Mouse (Mus musculus): ENCODE measurements around the gene Atp10a. TPM values are rescaled to one million over a fixed set of nuclear protein-coding genes. Genes with fewer than 3 reads are reported as not detected.

Gene Atp10a
- polyA plus RNA-seq, 1 experiment from 2014 or later: 2.7 TPM

- H3K27ac ChIP-seq (ENCODE audit: low read depth, low read length): no peak overlapping the region
- 77% methylated on average over 1 of the region's 1 CpGs for WGBS
Observed at GRCm38 (mm10) chr7:58695661-58696060, 39.7 kb downstream of the Atp10a start.

GRCm38 (mm10) chr7:58697092-58697491 is 41.1 kb downstream of the Atp10a start:
- no peak overlapping the region for H3K4me3 ChIP-seq (ENCODE audit: low read depth, low read length)
- no peak overlapping the region for H3K27ac ChIP-seq (ENCODE audit: low read depth, low read length)
- no peak for ATAC-seq (replicated peaks; ENCODE audit: low FRiP score)
- no peaks in the 10 kb centered on the region for H3K36me3 ChIP-seq (ENCODE audit: control insufficient read depth, insufficient read depth, low read length)
- WGBS: 48% methylated on average over 2 of the region's 2 CpGs
- no peak overlapping the region for H3K4me2 ChIP-seq (ENCODE audit: low read depth, low read length, severe bottlenecking)
- H3K9me3 ChIP-seq (ENCODE audit: control insufficient read depth, low read length): no peaks in the 10 kb centered on the region
- no peak for DNase-seq (ENCODE audit: low spot score)
- H3K4me1 ChIP-seq (replicated peaks; ENCODE audit: control insufficient read depth, insufficient read depth, low read length): no peaks in the 10 kb centered on the region
- H3K27me3 ChIP-seq (ENCODE audit: control insufficient read depth, insufficient read depth, low read length): no peaks in the 10 kb centered on the region
- H3K9ac ChIP-seq (ENCODE audit: low read length): no peak overlapping the region

More at GRCm38 (mm10) chr7:58695661-58696060, 39.7 kb downstream of the Atp10a start:
- DNase-seq (ENCODE audit: low spot score) (no peak), ATAC-seq (replicated peaks; ENCODE audit: low FRiP score) (no peak)
- Histone ChIP-seq H3K9me3 (ENCODE audit: control insufficient read depth, low read length) (no peaks in the 10 kb centered on the region), H3K4me3 (ENCODE audit: low read depth, low read length) (no peak overlapping the region), H3K27me3 (ENCODE audit: control insufficient read depth, insufficient read depth, low read length) (no peaks in the 10 kb centered on the region), H3K4me2 (ENCODE audit: low read depth, low read length, severe bottlenecking) (no peak overlapping the region), H3K9ac (ENCODE audit: low read length) (no peak overlapping the region), H3K36me3 (ENCODE audit: control insufficient read depth, insufficient read depth, low read length) (no peaks in the 10 kb centered on the region), H3K4me1 (replicated peaks; ENCODE audit: control insufficient read depth, insufficient read depth, low read length) (no peaks in the 10 kb centered on the region)

- Histone ChIP-seq H3K36me3 (ENCODE audit: control insufficient read depth, insufficient read depth, low read length) (no peaks in the 10 kb centered on the region), H3K4me1 (replicated peaks; ENCODE audit: control insufficient read depth, insufficient read depth, low read length) (no peaks in the 10 kb centered on the region), H3K27ac (ENCODE audit: low read depth, low read length) (no peak overlapping the region), H3K9me3 (ENCODE audit: control insufficient read depth, low read length) (no peaks in the 10 kb centered on the region), H3K9ac (ENCODE audit: low read length) (no peak overlapping the region), H3K27me3 (ENCODE audit: control insufficient read depth, insufficient read depth, low read length) (no peaks in the 10 kb centered on the region), H3K4me3 (ENCODE audit: low read depth, low read length) (no peak overlapping the region), H3K4me2 (ENCODE audit: low read depth, low read length, severe bottlenecking) (no peak overlapping the region)
- no peak for ATAC-seq (replicated peaks; ENCODE audit: low FRiP score)
- DNase-seq (ENCODE audit: low spot score): no peak
- WGBS: 87% methylated on average over 7 of the region's 7 CpGs
Observed at GRCm38 (mm10) chr7:58698738-58699442, 42.9 kb downstream of the Atp10a start.

- Histone ChIP-seq H3K9ac (ENCODE audit: low read length) (no peak overlapping the region), H3K4me2 (ENCODE audit: low read depth, low read length, severe bottlenecking) (no peak overlapping the region), H3K9me3 (ENCODE audit: control insufficient read depth, low read length) (no peaks in the 10 kb centered on the region), H3K4me1 (replicated peaks; ENCODE audit: control insufficient read depth, insufficient read depth, low read length) (no peaks in the 10 kb centered on the region), H3K27me3 (ENCODE audit: control insufficient read depth, insufficient read depth, low read length) (no peaks in the 10 kb centered on the region), H3K27ac (ENCODE audit: low read depth, low read length) (no peak overlapping the region), H3K4me3 (ENCODE audit: low read depth, low read length) (no peak overlapping the region), H3K36me3 (ENCODE audit: control insufficient read depth, insufficient read depth, low read length) (no peaks in the 10 kb centered on the region)
- DNase-seq (ENCODE audit: low spot score) (no peak), ATAC-seq (replicated peaks; ENCODE audit: low FRiP score) (no peak)
- WGBS: 96% methylated on average over 4 of the region's 4 CpGs
Observed at GRCm38 (mm10) chr7:58701311-58701710, 45.3 kb downstream of the Atp10a start.

- no peak for DNase-seq (ENCODE audit: low spot score)
- ATAC-seq (replicated peaks; ENCODE audit: low FRiP score): no peak
- Histone ChIP-seq H3K36me3 (ENCODE audit: control insufficient read depth, insufficient read depth, low read length) (no peaks in the 10 kb centered on the region), H3K4me1 (replicated peaks; ENCODE audit: control insufficient read depth, insufficient read depth, low read length) (no peaks in the 10 kb centered on the region), H3K9ac (ENCODE audit: low read length) (no peak overlapping the region), H3K4me2 (ENCODE audit: low read depth, low read length, severe bottlenecking) (no peak overlapping the region), H3K4me3 (ENCODE audit: low read depth, low read length) (no peak overlapping the region), H3K27ac (ENCODE audit: low read depth, low read length) (no peak overlapping the region), H3K9me3 (ENCODE audit: control insufficient read depth, low read length) (no peaks in the 10 kb centered on the region), H3K27me3 (ENCODE audit: control insufficient read depth, insufficient read depth, low read length) (no peaks in the 10 kb centered on the region)
- WGBS: 97% methylated on average over 3 of the region's 3 CpGs
Observed at GRCm38 (mm10) chr7:58705158-58705557, 49.2 kb downstream of the Atp10a start.

- ATAC-seq (replicated peaks; ENCODE audit: low FRiP score) (no peak), DNase-seq (ENCODE audit: low spot score) (no peak)
- Histone ChIP-seq H3K4me3 (ENCODE audit: low read depth, low read length) (no peak overlapping the region), H3K27me3 (ENCODE audit: control insufficient read depth, insufficient read depth, low read length) (no peaks in the 10 kb centered on the region), H3K4me1 (replicated peaks; ENCODE audit: control insufficient read depth, insufficient read depth, low read length) (no peaks in the 10 kb centered on the region), H3K27ac (ENCODE audit: low read depth, low read length) (no peak overlapping the region), H3K9ac (ENCODE audit: low read length) (no peak overlapping the region), H3K36me3 (ENCODE audit: control insufficient read depth, insufficient read depth, low read length) (no peaks in the 10 kb centered on the region), H3K4me2 (ENCODE audit: low read depth, low read length, severe bottlenecking) (no peak overlapping the region), H3K9me3 (ENCODE audit: control insufficient read depth, low read length) (no peaks in the 10 kb centered on the region)
- 88% methylated on average over 3 of the region's 3 CpGs for WGBS
Observed at GRCm38 (mm10) chr7:58709306-58709705, 53.3 kb downstream of the Atp10a start.

- H3K27me3 ChIP-seq (ENCODE audit: control insufficient read depth, insufficient read depth, low read length): no peaks in the 10 kb centered on the region
- no peaks in the 10 kb centered on the region for H3K36me3 ChIP-seq (ENCODE audit: control insufficient read depth, insufficient read depth, low read length)
- no peaks in the 10 kb centered on the region for H3K9me3 ChIP-seq (ENCODE audit: control insufficient read depth, low read length)
- H3K27ac ChIP-seq (ENCODE audit: low read depth, low read length): no peak overlapping the region
- H3K4me3 ChIP-seq (ENCODE audit: low read depth, low read length): no peak overlapping the region
- DNase-seq (ENCODE audit: low spot score) (no peak), ATAC-seq (replicated peaks; ENCODE audit: low FRiP score) (no peak)
- H3K9ac ChIP-seq (ENCODE audit: low read length): no peak overlapping the region
- H3K4me2 ChIP-seq (ENCODE audit: low read depth, low read length, severe bottlenecking): no peak overlapping the region
- whole genome bisulfite sequencing: 80% methylated on average over 1 of the region's 1 CpGs
- H3K4me1 ChIP-seq (replicated peaks; ENCODE audit: control insufficient read depth, insufficient read depth, low read length): no peaks in the 10 kb centered on the region
Observed at GRCm38 (mm10) chr7:58710312-58710711, 54.3 kb downstream of the Atp10a start.

- DNase-seq (ENCODE audit: low spot score): no peak
- Histone ChIP-seq H3K27me3 (ENCODE audit: control insufficient read depth, insufficient read depth, low read length) (no peaks in the 10 kb centered on the region), H3K9me3 (ENCODE audit: control insufficient read depth, low read length) (no peaks in the 10 kb centered on the region), H3K36me3 (ENCODE audit: control insufficient read depth, insufficient read depth, low read length) (no peaks in the 10 kb centered on the region), H3K9ac (ENCODE audit: low read length) (no peak overlapping the region), H3K27ac (ENCODE audit: low read depth, low read length) (no peak overlapping the region), H3K4me2 (ENCODE audit: low read depth, low read length, severe bottlenecking) (no peak overlapping the region), H3K4me3 (ENCODE audit: low read depth, low read length) (no peak overlapping the region), H3K4me1 (replicated peaks; ENCODE audit: control insufficient read depth, insufficient read depth, low read length) (no peaks in the 10 kb centered on the region)
- WGBS: 94% methylated on average over 7 of the region's 7 CpGs
- no peak for ATAC-seq (replicated peaks; ENCODE audit: low FRiP score)
Observed at GRCm38 (mm10) chr7:58711811-58712210, 55.8 kb downstream of the Atp10a start.

GRCm38 (mm10) chr7:58715576-58716144 is 59.7 kb downstream of the Atp10a start:
- no peak overlapping the region for H3K27ac ChIP-seq (ENCODE audit: low read depth, low read length)
- DNase-seq (ENCODE audit: low spot score): no peak
- no peak for ATAC-seq (replicated peaks; ENCODE audit: low FRiP score)
- no peaks in the 10 kb centered on the region for H3K4me1 ChIP-seq (replicated peaks; ENCODE audit: control insufficient read depth, insufficient read depth, low read length)
- H3K4me3 ChIP-seq (ENCODE audit: low read depth, low read length): no peak overlapping the region
- H3K27me3 ChIP-seq (ENCODE audit: control insufficient read depth, insufficient read depth, low read length): no peaks in the 10 kb centered on the region
- WGBS: 77% methylated on average over 1 of the region's 1 CpGs
- H3K9me3 ChIP-seq (ENCODE audit: control insufficient read depth, low read length): no peaks in the 10 kb centered on the region
- H3K36me3 ChIP-seq (ENCODE audit: control insufficient read depth, insufficient read depth, low read length): no peaks in the 10 kb centered on the region
- no peak overlapping the region for H3K9ac ChIP-seq (ENCODE audit: low read length)
- no peak overlapping the region for H3K4me2 ChIP-seq (ENCODE audit: low read depth, low read length, severe bottlenecking)

Data from forebrain, embryonic 11.5 days (tissue).